Mouse (Mus musculus) spleen, postnatal 10 days (tissue): Measurements from ENCODE around the gene Sst.

Experiments used
- DNase-seq, 2 experiments: peaks; one replicate each; pipeline ENCODE4 v3.0.0; 2021 to 2022; ENCODE audit warnings: low spot score in 2 of 2

The Sst gene

DNA sequence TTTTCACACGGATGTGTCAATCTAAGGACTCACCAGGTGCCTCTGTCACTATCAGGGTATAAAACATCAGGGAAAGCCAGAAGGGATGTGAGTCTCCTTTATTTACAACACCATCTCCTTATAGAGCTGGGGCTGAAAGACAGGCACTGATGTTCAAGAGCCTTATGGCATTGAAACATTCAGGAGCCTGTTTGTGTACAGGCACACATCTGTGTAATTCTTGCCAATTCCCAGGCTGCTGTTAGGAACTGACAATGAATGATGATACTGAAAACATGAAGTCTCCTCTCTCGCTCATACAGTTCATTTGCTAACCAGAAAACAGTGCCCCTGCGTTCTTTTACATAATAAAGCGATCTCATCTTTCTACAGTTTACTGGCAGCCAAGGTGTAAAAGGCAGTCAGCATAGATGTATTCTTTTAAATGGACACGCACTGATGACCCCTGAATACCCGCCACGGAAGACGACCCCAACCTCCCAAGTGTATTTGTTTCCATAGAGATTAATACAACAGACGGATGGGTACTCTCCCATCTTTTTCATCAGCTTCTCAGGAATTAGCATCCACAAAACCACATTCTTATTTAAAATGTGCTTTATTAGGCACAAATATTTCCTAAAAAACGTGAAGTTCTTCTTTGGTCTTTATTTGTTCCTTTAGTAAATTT is 2.7 kb downstream of the Sst start:
- no peak for DNase-seq

DNA sequence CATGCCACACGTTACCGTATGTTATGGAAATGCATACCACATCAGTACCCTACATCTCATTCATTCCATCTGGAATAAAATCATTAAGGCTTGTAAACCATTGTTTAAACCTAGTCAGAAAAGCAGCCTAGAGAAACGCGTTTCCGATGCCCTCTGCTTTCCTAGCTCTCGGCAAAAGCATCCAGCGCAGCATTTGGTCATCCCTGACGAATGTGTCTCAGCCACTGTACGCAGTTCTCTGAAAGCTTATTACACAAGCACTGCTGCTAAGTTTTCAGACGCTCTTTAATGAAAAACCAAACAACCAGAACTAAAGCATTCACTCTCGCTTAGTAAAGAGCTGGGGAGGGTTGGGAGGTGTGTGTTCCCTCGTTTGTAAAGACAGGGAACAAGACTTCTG is 5.7 kb downstream of the Sst start:
- no peak for DNase-seq

DNA sequence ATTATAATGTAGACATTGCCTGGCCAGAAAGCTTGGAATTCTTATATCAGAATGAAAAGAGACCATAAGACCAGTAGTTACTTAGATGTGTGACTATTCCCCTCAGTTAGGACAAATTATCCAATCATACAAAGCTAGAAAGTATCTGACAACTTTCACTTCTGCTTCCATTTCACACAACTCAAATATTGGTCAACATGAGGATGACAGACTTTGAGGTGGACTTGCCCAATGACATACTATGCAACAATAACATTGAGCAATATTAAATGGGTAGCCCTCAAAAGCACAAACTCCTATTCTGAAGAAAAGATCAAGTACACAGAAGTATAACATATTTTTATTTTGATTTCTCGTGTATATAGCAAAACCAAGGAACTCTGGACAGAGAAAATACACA is 35.5 kb downstream of the Sst start:
- no peak for DNase-seq

DNA sequence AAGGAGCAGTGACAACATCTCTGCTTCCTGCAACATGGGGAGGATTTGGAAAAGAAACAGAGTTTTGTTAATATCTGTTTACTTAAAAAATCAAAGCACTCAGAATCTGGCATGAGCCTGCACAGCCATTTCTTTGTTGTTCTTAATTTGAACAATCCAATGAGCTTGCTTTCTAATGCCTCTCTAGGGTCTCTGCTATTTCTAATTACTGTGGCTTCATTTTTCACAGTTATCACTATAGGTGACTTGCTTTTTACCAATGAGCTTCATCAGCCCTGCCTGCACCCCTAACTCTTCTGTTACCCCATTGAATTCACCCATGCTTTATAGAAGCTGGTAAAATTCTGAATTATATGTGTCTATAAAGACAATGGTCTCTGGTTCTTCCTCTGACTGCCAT is 41.0 kb downstream of the Sst start:
- DNase-seq = no peak

DNA sequence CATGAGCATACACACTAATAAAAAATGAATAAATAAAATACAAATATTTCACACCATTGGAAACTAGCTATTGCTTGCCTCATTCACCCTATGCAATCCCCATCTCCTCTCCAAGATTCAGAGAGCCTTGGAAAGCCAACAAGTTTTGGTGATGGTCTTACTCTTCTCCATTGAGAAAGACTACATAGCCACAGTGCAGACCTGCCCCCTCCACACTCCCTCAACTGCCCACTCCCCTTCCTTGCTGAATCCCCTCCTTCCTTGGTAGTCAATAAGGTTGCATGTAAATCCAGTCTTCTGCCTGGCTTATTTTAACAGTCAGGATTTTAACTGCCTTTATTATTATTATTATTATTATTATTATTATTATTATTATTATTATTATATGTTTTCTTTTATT is 41.6 kb downstream of the Sst start:
- DNase-seq = no peak

DNA sequence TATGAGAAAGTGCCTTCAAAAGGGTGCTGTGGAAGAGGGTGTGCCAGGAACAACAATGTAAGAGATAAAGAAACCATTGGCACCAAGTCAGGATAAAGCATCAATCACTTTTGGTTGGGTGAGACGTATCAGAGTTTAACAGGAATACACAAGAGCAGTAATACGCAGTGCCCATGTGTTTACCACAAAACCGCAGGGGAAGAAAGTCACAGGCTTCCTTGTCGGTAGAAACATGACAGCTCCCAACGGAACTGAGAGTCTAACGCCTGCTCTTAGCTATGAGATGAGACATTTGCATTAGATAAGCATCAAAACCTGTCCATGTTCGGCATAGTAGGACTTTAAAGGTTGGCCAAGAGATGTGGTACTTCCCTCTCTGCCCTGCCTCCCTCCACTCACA is 46.1 kb downstream of the Sst start:
- DNase-seq = no peak

DNA sequence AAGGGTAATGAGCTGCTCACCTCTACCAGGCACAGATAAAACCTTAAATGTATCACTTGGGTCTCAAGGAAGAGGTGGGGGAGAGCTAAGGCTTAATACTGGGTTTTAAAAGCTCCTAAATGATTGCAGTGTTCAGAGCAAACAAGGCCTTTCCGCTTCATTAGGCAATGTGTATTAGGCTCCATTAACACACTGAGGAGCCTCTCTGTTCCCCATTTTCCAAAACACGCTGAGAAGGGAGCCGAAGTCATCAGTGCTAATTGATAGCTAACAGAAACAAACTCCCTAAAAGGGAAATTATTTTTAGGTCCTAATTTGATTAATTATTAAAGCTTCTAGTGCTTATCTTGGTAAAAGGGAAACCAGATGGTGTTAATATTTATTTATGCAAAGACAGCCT is 48.1 kb downstream of the Sst start:
- no peak for DNase-seq
